Mouse (Mus musculus): ENCODE results near the gene Col8a2. TPM values are rescaled to one million over a fixed set of nuclear protein-coding genes. Genes with fewer than 3 reads are reported as not detected.
A peak's percentile ranks its signal among the peaks of the same experiment; 100 is the strongest.

The Col8a2 gene
- polyA plus RNA-seq (2014; fragmentation: Nextera tagmentation; extraction: Ambion mirVana), result 15.7 and 18.1 TPM in 2 replicates

- DNase-seq (ENCODE audit: low spot score) (peak; percentile 39), ATAC-seq (replicated peaks; ENCODE audit: insufficient number of reproducible peaks, low FRiP score, low TSS enrichment, low read depth) (no peak)
- Histone ChIP-seq H3K9me3 (replicated peaks; ENCODE audit: control insufficient read depth, low read length) (no peaks in the 10 kb centered on the region), H3K4me1 (ENCODE audit: control insufficient read depth, insufficient read depth, low read length) (0 out of 2 replicates have a peak, but pooled peaks cover 2% of the 10 kb centered on the region), H3K4me3 (ENCODE audit: low read depth, low read length) (peak within 1 kb of the TSS; percentile 45), H3K27me3 (ENCODE audit: control insufficient read depth, insufficient read depth, low read length) (peaks cover 16% of the 10 kb centered on the region), H3K9ac (replicated peaks; ENCODE audit: low read length) (peak within 1 kb of the TSS; percentile 60), H3K27ac (replicated peaks; ENCODE audit: low read depth, low read length) (peak within 1 kb of the TSS; percentile 47; the same call in 1 of the 2 replicates), H3K4me2 (ENCODE audit: low read depth, low read length) (peak within 1 kb of the TSS; percentile 65), H3K36me3 (replicated peaks; ENCODE audit: control insufficient read depth, insufficient read depth, low read depth, low read length) (no peaks in the 10 kb centered on the region)
- WGBS, result 2% methylated on average over 36 of the region's 42 CpGs
These were observed at the start of gene Col8a2 for GRCm38 (mm10) chr4:126286492-126286891. Gene Col8a2, plus strand, starts transcription at chr4:126286793.

GRCm38 (mm10) chr4:126237721-126238242 lies 48.8 kb upstream of the Col8a2 start:
- H3K4me3 ChIP-seq (ENCODE audit: low read depth, low read length), result no peak overlapping the region; the same call in 1 of the 2 replicates
- no peak for ATAC-seq (replicated peaks; ENCODE audit: insufficient number of reproducible peaks, low FRiP score, low TSS enrichment, low read depth)
- no peaks in the 10 kb centered on the region for H3K4me1 ChIP-seq (ENCODE audit: control insufficient read depth, insufficient read depth, low read length)
- H3K27ac ChIP-seq (replicated peaks; ENCODE audit: low read depth, low read length), result no peak overlapping the region
- no peak overlapping the region for H3K4me2 ChIP-seq (ENCODE audit: low read depth, low read length)
- no peak overlapping the region for H3K9ac ChIP-seq (replicated peaks; ENCODE audit: low read length)
- no peaks in the 10 kb centered on the region for H3K9me3 ChIP-seq (replicated peaks; ENCODE audit: control insufficient read depth, low read length)
- no peaks in the 10 kb centered on the region for H3K27me3 ChIP-seq (ENCODE audit: control insufficient read depth, insufficient read depth, low read length)
- peaks cover 42% of the 10 kb centered on the region for H3K36me3 ChIP-seq (replicated peaks; ENCODE audit: control insufficient read depth, insufficient read depth, low read depth, low read length)
- DNase-seq (ENCODE audit: low spot score), result peak; percentile 28
- 76% methylated on average over 5 of the region's 5 CpGs for WGBS

- H3K36me3 ChIP-seq (replicated peaks; ENCODE audit: control insufficient read depth, insufficient read depth, low read depth, low read length), result peaks cover 28% of the 10 kb centered on the region
These were observed 46.6 kb upstream of the Col8a2 start for GRCm38 (mm10) chr4:126239862-126240475.

GRCm38 (mm10) chr4:126241956-126242355 lies 44.6 kb upstream of the Col8a2 start:
- H3K9ac ChIP-seq (replicated peaks; ENCODE audit: low read length), result no peak overlapping the region
- no peak for DNase-seq (ENCODE audit: low spot score)
- H3K36me3 ChIP-seq (replicated peaks; ENCODE audit: control insufficient read depth, insufficient read depth, low read depth, low read length), result peaks cover 16% of the 10 kb centered on the region
- H3K4me1 ChIP-seq (ENCODE audit: control insufficient read depth, insufficient read depth, low read length), result no peaks in the 10 kb centered on the region
- no peaks in the 10 kb centered on the region for H3K27me3 ChIP-seq (ENCODE audit: control insufficient read depth, insufficient read depth, low read length)
- no peaks in the 10 kb centered on the region for H3K9me3 ChIP-seq (replicated peaks; ENCODE audit: control insufficient read depth, low read length)
- no peak overlapping the region for H3K4me3 ChIP-seq (ENCODE audit: low read depth, low read length)
- H3K4me2 ChIP-seq (ENCODE audit: low read depth, low read length), result no peak overlapping the region
- H3K27ac ChIP-seq (replicated peaks; ENCODE audit: low read depth, low read length), result no peak overlapping the region
- ATAC-seq (replicated peaks; ENCODE audit: insufficient number of reproducible peaks, low FRiP score, low TSS enrichment, low read depth), result no peak
- WGBS, result 53% methylated on average over 9 of the region's 9 CpGs

More at GRCm38 (mm10) chr4:126239862-126240475, 46.6 kb upstream of the Col8a2 start:
- 92% methylated on average over 13 of the region's 13 CpGs for whole genome bisulfite sequencing
- ATAC-seq (replicated peaks; ENCODE audit: insufficient number of reproducible peaks, low FRiP score, low TSS enrichment, low read depth) (no peak), DNase-seq (ENCODE audit: low spot score) (no peak)
- Histone ChIP-seq H3K4me3 (ENCODE audit: low read depth, low read length) (no peak overlapping the region), H3K4me1 (ENCODE audit: control insufficient read depth, insufficient read depth, low read length) (no peaks in the 10 kb centered on the region), H3K9me3 (replicated peaks; ENCODE audit: control insufficient read depth, low read length) (no peaks in the 10 kb centered on the region), H3K4me2 (ENCODE audit: low read depth, low read length) (no peak overlapping the region), H3K27ac (replicated peaks; ENCODE audit: low read depth, low read length) (no peak overlapping the region), H3K9ac (replicated peaks; ENCODE audit: low read length) (no peak overlapping the region), H3K27me3 (ENCODE audit: control insufficient read depth, insufficient read depth, low read length) (no peaks in the 10 kb centered on the region)

- H3K9me3 ChIP-seq (replicated peaks; ENCODE audit: control insufficient read depth, low read length), result no peaks in the 10 kb centered on the region
- no peaks in the 10 kb centered on the region for H3K27me3 ChIP-seq (ENCODE audit: control insufficient read depth, insufficient read depth, low read length)
- H3K36me3 ChIP-seq (replicated peaks; ENCODE audit: control insufficient read depth, insufficient read depth, low read depth, low read length), result peaks cover 14% of the 10 kb centered on the region
- 92% methylated on average over 6 of the region's 6 CpGs for WGBS
- no peak overlapping the region for H3K4me3 ChIP-seq (ENCODE audit: low read depth, low read length)
- no peak for DNase-seq (ENCODE audit: low spot score)
- no peaks in the 10 kb centered on the region for H3K4me1 ChIP-seq (ENCODE audit: control insufficient read depth, insufficient read depth, low read length)
- no peak overlapping the region for H3K4me2 ChIP-seq (ENCODE audit: low read depth, low read length)
- no peak overlapping the region for H3K9ac ChIP-seq (replicated peaks; ENCODE audit: low read length)
- no peak for ATAC-seq (replicated peaks; ENCODE audit: insufficient number of reproducible peaks, low FRiP score, low TSS enrichment, low read depth)
- no peak overlapping the region for H3K27ac ChIP-seq (replicated peaks; ENCODE audit: low read depth, low read length)
These were observed 44.1 kb upstream of the Col8a2 start for GRCm38 (mm10) chr4:126242510-126242909.

- no peak overlapping the region for H3K9ac ChIP-seq (replicated peaks; ENCODE audit: low read length)
- H3K4me2 ChIP-seq (ENCODE audit: low read depth, low read length), result no peak overlapping the region
- H3K27ac ChIP-seq (replicated peaks; ENCODE audit: low read depth, low read length), result no peak overlapping the region
- H3K27me3 ChIP-seq (ENCODE audit: control insufficient read depth, insufficient read depth, low read length), result no peaks in the 10 kb centered on the region
- no peak for ATAC-seq (replicated peaks; ENCODE audit: insufficient number of reproducible peaks, low FRiP score, low TSS enrichment, low read depth)
- H3K4me3 ChIP-seq (ENCODE audit: low read depth, low read length), result no peak overlapping the region
- 80% methylated on average over 13 of the region's 13 CpGs for WGBS
- no peaks in the 10 kb centered on the region for H3K4me1 ChIP-seq (ENCODE audit: control insufficient read depth, insufficient read depth, low read length)
- no peak for DNase-seq (ENCODE audit: low spot score)
- H3K36me3 ChIP-seq (replicated peaks; ENCODE audit: control insufficient read depth, insufficient read depth, low read depth, low read length), result peaks cover 6% of the 10 kb centered on the region
- no peaks in the 10 kb centered on the region for H3K9me3 ChIP-seq (replicated peaks; ENCODE audit: control insufficient read depth, low read length)
These were observed 40.2 kb upstream of the Col8a2 start for GRCm38 (mm10) chr4:126246202-126246889.

GRCm38 (mm10) chr4:126248261-126248868 lies 38.2 kb upstream of the Col8a2 start:
- H3K4me3 ChIP-seq (ENCODE audit: low read depth, low read length), result no peak overlapping the region
- H3K36me3 ChIP-seq (replicated peaks; ENCODE audit: control insufficient read depth, insufficient read depth, low read depth, low read length), result no peaks in the 10 kb centered on the region; the same call in 1 of the 2 replicates
- no peak overlapping the region for H3K9ac ChIP-seq (replicated peaks; ENCODE audit: low read length)
- H3K27ac ChIP-seq (replicated peaks; ENCODE audit: low read depth, low read length), result no peak overlapping the region
- ATAC-seq (replicated peaks; ENCODE audit: insufficient number of reproducible peaks, low FRiP score, low TSS enrichment, low read depth) (no peak), DNase-seq (ENCODE audit: low spot score) (peak; percentile 26)
- H3K4me2 ChIP-seq (ENCODE audit: low read depth, low read length), result no peak overlapping the region
- peaks cover 11% of the 10 kb centered on the region for H3K4me1 ChIP-seq (ENCODE audit: control insufficient read depth, insufficient read depth, low read length)
- no peaks in the 10 kb centered on the region for H3K27me3 ChIP-seq (ENCODE audit: control insufficient read depth, insufficient read depth, low read length)
- no peaks in the 10 kb centered on the region for H3K9me3 ChIP-seq (replicated peaks; ENCODE audit: control insufficient read depth, low read length)
- WGBS, result 29% methylated on average over 11 of the region's 11 CpGs

Data from embryonic facial prominence, embryonic 11.5 days (tissue).